Comparison of ENCODE assay signal across 9 mouse cellular contexts in the genomic region with DNA sequence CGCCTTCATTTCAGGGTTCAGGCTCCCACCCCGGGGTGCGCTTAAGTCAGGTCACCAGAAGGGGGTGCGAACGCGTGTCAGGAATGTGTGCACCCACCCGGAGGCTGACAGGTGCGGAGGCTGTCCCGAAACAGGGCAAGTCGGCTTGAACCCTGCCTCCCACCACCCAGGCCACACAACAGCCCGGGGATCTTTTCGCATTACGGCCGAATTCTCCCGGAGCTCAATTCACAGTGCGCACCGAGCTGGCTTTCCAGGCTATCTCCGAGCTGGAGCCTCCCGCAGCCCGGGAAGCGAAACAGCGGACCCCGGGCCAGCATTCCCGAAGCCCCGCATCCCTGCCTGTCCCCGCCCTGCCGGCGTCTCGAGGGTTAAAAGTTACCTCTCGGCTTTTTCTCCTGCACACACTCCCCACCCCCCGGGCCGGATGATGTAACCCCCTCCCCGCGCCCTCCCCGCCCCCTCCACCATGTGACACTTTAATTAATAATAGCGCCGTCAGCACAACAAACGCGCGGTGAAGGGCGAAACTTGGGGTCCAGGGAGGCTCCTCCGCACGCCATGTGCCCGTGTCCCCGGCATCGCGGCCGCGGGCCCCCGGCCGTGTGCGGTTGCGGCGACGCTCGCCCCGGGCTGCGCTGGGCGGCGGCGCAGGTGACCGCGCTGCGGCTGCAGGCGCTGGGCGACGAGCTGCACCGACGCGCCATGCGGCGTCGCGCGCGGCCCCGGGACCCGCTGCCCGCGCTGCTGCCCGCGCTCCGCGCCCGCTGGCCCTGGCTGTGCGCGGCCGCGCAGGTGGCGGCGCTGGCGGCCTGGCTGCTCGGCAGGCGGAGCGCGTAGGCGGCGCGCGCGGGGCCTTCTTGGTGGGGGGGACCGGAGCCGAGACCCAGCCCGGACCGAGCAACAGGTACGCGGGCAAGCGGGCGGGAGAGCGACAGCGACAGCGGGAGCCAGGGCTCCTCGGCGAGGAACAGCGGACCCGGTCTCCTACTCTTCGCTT. TPM values are rescaled to one million over a fixed set of nuclear protein-coding genes. Genes with fewer than 3 reads are reported as not detected.
DNase-seq lines count a peak whose midpoint lies in the region; ATAC-seq and TF ChIP-seq lines count a peak whose summit lies in the region.
"Had no signal": no experiment of that assay in that cellular context is flagged by ENCODE, and none has a peak within 500 bp of the region (broad histone marks: within the 10 kb centered on the region; RNA-seq: fewer than 3 reads in every experiment).

No protein-coding gene starts in this region.

- in situ Hi-C loops in Patski (cut with MboI; ENCODE audit: low pct_unique_long_range_greater_than_20kb) = no loop called here

- TF ChIP-seq CTCF in Patski (IDR thresholded peaks at IDR 0.05) = no peak
- TF ChIP-seq CTCF in hindbrain, postnatal 0 days (IDR thresholded peaks at IDR 0.05; ENCODE audit: low read depth) = peak; percentile 44

- POLR2A ChIA-PET in Patski (lab: Charles Lee) = no interaction called here

- peaks cover 62% of the 10 kb centered on the region for H3K27me3 ChIP-seq in Patski
- H3K27me3 ChIP-seq in embryonic facial prominence, embryonic 11.5 days (ENCODE audit: control insufficient read depth, insufficient read depth, low read length) = peaks cover 62% of the 10 kb centered on the region
- H3K27me3 ChIP-seq in hindbrain, postnatal 0 days (ENCODE audit: insufficient read depth, low read length) = peaks cover 20% of the 10 kb centered on the region
- H3K27me3 ChIP-seq in midbrain, embryonic 11.5 days (ENCODE audit: control insufficient read depth, insufficient read depth, low read length) = peaks cover 67% of the 10 kb centered on the region

- DNase-seq in kidney, adult 18-20 months = peak; percentile 21
- DNase-seq in kidney, adult 8-10 months = no peak
- DNase-seq in Patski (ENCODE audit: low read depth, low spot score) = no peak
- DNase-seq in embryonic facial prominence, embryonic 11.5 days (ENCODE audit: low spot score) = peak; percentile 45
- DNase-seq in hindbrain, postnatal 0 days (ENCODE audit: low spot score) = peak; percentile 73
- DNase-seq in midbrain, embryonic 11.5 days (ENCODE audit: low spot score, missing footprints) = peak; percentile 93
- peak; percentile 34 for DNase-seq in thymus, postnatal 25 days
- DNase-seq in urinary bladder, adult 18-20 months (ENCODE audit: low spot score in 2 of 2) = no peak

- H3K4me1 ChIP-seq in embryonic facial prominence, embryonic 11.5 days (ENCODE audit: control insufficient read depth, insufficient read depth, low read length) = peaks cover 7% of the 10 kb centered on the region
- peaks cover 5% of the 10 kb centered on the region for H3K4me1 ChIP-seq in hindbrain, postnatal 0 days (ENCODE audit: insufficient read depth, low read length)
- peaks cover 5% of the 10 kb centered on the region for H3K4me1 ChIP-seq in midbrain, embryonic 11.5 days (ENCODE audit: control insufficient read depth, insufficient read depth, low read length)

- H3K4me2 ChIP-seq in embryonic facial prominence, embryonic 11.5 days (ENCODE audit: low read depth, low read length) = peak overlapping the region; percentile 98
- peak overlapping the region; percentile 92 for H3K4me2 ChIP-seq in hindbrain, postnatal 0 days (ENCODE audit: low read depth, low read length)
- H3K4me2 ChIP-seq in midbrain, embryonic 11.5 days = peak overlapping the region; percentile 93

- H3K27ac ChIP-seq in embryonic facial prominence, embryonic 11.5 days (replicated peaks; ENCODE audit: low read depth, low read length) = no peak overlapping the region
- no peak overlapping the region; the same call in 1 of the 2 replicates for H3K27ac ChIP-seq in hindbrain, postnatal 0 days
- no peak overlapping the region for H3K27ac ChIP-seq in midbrain, embryonic 11.5 days (ENCODE audit: low read depth, low read length)

- no peaks in the 10 kb centered on the region for H3K9me3 ChIP-seq in embryonic facial prominence, embryonic 11.5 days (replicated peaks; ENCODE audit: control insufficient read depth, low read length)
- H3K9me3 ChIP-seq in hindbrain, postnatal 0 days (ENCODE audit: low read length) = no peaks in the 10 kb centered on the region
- no peaks in the 10 kb centered on the region for H3K9me3 ChIP-seq in midbrain, embryonic 11.5 days (ENCODE audit: control insufficient read depth, low read length)

- peak overlapping the region; percentile 42 for H3K4me3 ChIP-seq in embryonic facial prominence, embryonic 11.5 days (ENCODE audit: low read depth, low read length)
- H3K4me3 ChIP-seq in hindbrain, postnatal 0 days (ENCODE audit: low read length) = peak overlapping the region; percentile 57
- peak overlapping the region; percentile 43 for H3K4me3 ChIP-seq in midbrain, embryonic 11.5 days (ENCODE audit: low read depth, low read length)

- H3K36me3 ChIP-seq in embryonic facial prominence, embryonic 11.5 days (replicated peaks; ENCODE audit: control insufficient read depth, insufficient read depth, low read depth, low read length) = no peaks in the 10 kb centered on the region
- no peaks in the 10 kb centered on the region for H3K36me3 ChIP-seq in hindbrain, postnatal 0 days (ENCODE audit: insufficient read depth, low read length)
- H3K36me3 ChIP-seq in midbrain, embryonic 11.5 days (ENCODE audit: control insufficient read depth, insufficient read depth, low read length) = no peaks in the 10 kb centered on the region

- peak; percentile 32 for ATAC-seq in Patski
- ATAC-seq in embryonic facial prominence, embryonic 11.5 days (replicated peaks; ENCODE audit: insufficient number of reproducible peaks, low FRiP score, low TSS enrichment, low read depth) = no peak
- peak; percentile 61 for ATAC-seq in hindbrain, postnatal 0 days
- ATAC-seq in midbrain, embryonic 11.5 days (ENCODE audit: low FRiP score) = peak; percentile 35; the same call in 1 of the 2 replicates

- WGBS in embryonic facial prominence, embryonic 11.5 days = under 1% methylated on average over 77 of the region's 117 CpGs
- WGBS in hindbrain, postnatal 0 days = 1% methylated on average over 89 of the region's 117 CpGs
- WGBS in midbrain, embryonic 11.5 days = under 1% methylated on average over 116 of the region's 117 CpGs

- CTCF ChIA-PET in Patski (lab: Charles Lee) = no interaction called here

- H3K9ac ChIP-seq in embryonic facial prominence, embryonic 11.5 days (replicated peaks; ENCODE audit: low read length) = peak overlapping the region; percentile 51
- peak overlapping the region; percentile 63 for H3K9ac ChIP-seq in hindbrain, postnatal 0 days (replicated peaks; ENCODE audit: low read length)
- H3K9ac ChIP-seq in midbrain, embryonic 11.5 days (ENCODE audit: low read length) = peak overlapping the region; percentile 40

RNA-seq across cellular contexts. Expression of gene Hrk, which starts 5.1 kb away (rescaled TPM):
- 0.14 TPM for polyA plus RNA-seq in Patski (2021)
- polyA plus RNA-seq in embryonic facial prominence, embryonic 11.5 days (2014; fragmentation: Nextera tagmentation; extraction: Ambion mirVana) = 0.38 and 0.49 TPM in 2 replicates
- 14.0 TPM in 2 replicates for total RNA-seq in hindbrain, postnatal 0 days (2014; rRNA removed)
- 4.3 and 4.6 TPM in 2 replicates for polyA plus RNA-seq in hindbrain, postnatal 0 days (2015; fragmentation: Nextera tagmentation; extraction: Ambion mirVana)
- 0.08 and 0.18 TPM in 2 replicates for polyA plus RNA-seq in midbrain, embryonic 11.5 days (2014; fragmentation: Nextera tagmentation; extraction: Ambion mirVana)
- polyA plus RNA-seq: large intestine, adult 2 months had no signal

RNA-seq across cellular contexts. Expression of gene Fbxw8, which starts 14.3 kb away (rescaled TPM):
- polyA plus RNA-seq in Patski (2021) = 73.1 TPM
- polyA plus RNA-seq in embryonic facial prominence, embryonic 11.5 days (2014; fragmentation: Nextera tagmentation; extraction: Ambion mirVana) = 22.2 and 22.3 TPM in 2 replicates
- 57.5 and 58.0 TPM in 2 replicates for total RNA-seq in hindbrain, postnatal 0 days (2014; rRNA removed)
- polyA plus RNA-seq in hindbrain, postnatal 0 days (2015; fragmentation: Nextera tagmentation; extraction: Ambion mirVana) = 18.0 and 18.2 TPM in 2 replicates
- 16.5 and 21.1 TPM in 2 replicates for polyA plus RNA-seq in midbrain, embryonic 11.5 days (2014; fragmentation: Nextera tagmentation; extraction: Ambion mirVana)

Comparison
In these comparisons a context has a peak if more than half of its experiments do, and no peak if none do; other contexts are left out.
1. DNase-seq: peak in kidney, adult 18-20 months (single experiment), embryonic facial prominence, embryonic 11.5 days (single experiment), hindbrain, postnatal 0 days (single experiment), midbrain, embryonic 11.5 days (single experiment) and thymus, postnatal 25 days (single experiment); none in kidney, adult 8-10 months (0 of 2), Patski (single experiment) and urinary bladder, adult 18-20 months (0 of 2).
2. Peak in every context shown above with its lines, with median percentiles within 50 percentile points of each other: H3K4me2 ChIP-seq, H3K4me3 ChIP-seq and H3K9ac ChIP-seq.